Mouse (Mus musculus): ENCODE measurements around the gene Pphln1. TPM values are rescaled to one million over a fixed set of nuclear protein-coding genes. Genes with fewer than 3 reads are reported as not detected.
A peak's percentile ranks its signal among the peaks of the same experiment; 100 is the strongest.

Gene Pphln1
- polyA plus RNA-seq, 1 experiment from 2014 or later, result 11.3 TPM

GRCm38 (mm10) chr15:93502703-93503102 is 104.6 kb downstream of the Pphln1 start:
- DNase-seq (no peak), ATAC-seq (no peak)
- H3K27ac ChIP-seq (ENCODE audit: low read depth), result no peak overlapping the region
- no peak overlapping the region for H3K4me2 ChIP-seq (ENCODE audit: low read depth, low read length)
- no peak overlapping the region for H3K9ac ChIP-seq (replicated peaks)
- no peak overlapping the region for H3K4me3 ChIP-seq (ENCODE audit: low read depth, low read length)
- H3K4me1 ChIP-seq (ENCODE audit: insufficient read depth), result no peaks in the 10 kb centered on the region
- peaks cover 29% of the 10 kb centered on the region for H3K36me3 ChIP-seq (replicated peaks; ENCODE audit: insufficient read depth, low read length)
- TF ChIP-seq CTCF (IDR thresholded peaks at IDR 0.05; ENCODE audit: low read depth), result peak; percentile 31
- no peak for TF ChIP-seq EP300 (IDR thresholded peaks at IDR 0.05; ENCODE audit: low read depth)
- WGBS (ENCODE audit: insufficient replicate concordance), result 90% methylated on average over 9 of the region's 9 CpGs
- no peaks in the 10 kb centered on the region for H3K27me3 ChIP-seq (ENCODE audit: insufficient read depth, low read length)
- H3K9me3 ChIP-seq (ENCODE audit: low read length), result no peaks in the 10 kb centered on the region

- WGBS (ENCODE audit: insufficient replicate concordance), result 95% methylated on average over 35 of the region's 35 CpGs
Measured at GRCm38 (mm10) chr15:93503201-93503745, 105.1 kb downstream of the Pphln1 start.

DNA sequence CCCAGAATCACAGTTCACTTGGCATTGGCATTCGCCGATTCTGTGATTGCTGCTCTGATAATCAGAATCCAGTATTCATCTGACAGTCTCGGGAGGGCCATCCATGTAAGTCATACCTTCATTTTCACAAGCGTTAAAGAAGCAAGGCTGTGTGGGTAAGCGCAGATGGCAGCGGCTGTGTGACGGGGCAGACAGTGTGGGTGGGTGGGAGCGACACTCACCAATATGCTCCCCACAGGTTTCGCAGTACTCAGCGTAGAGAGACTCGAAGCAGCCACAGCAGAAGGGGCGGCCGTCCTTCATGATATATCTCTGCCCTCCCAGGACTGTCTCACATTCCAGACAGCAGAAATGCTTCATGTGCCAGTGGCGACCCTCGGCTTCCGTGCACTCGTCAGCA is 106.7 kb downstream of the Pphln1 start:
- H3K4me3 ChIP-seq (ENCODE audit: low read depth, low read length), result no peak overlapping the region
- H3K9ac ChIP-seq (replicated peaks), result no peak overlapping the region
- H3K4me2 ChIP-seq (ENCODE audit: low read depth, low read length), result no peak overlapping the region
- H3K4me1 ChIP-seq (ENCODE audit: insufficient read depth), result no peaks in the 10 kb centered on the region
- H3K27me3 ChIP-seq (ENCODE audit: insufficient read depth, low read length), result no peaks in the 10 kb centered on the region
- TF ChIP-seq EP300 (IDR thresholded peaks at IDR 0.05; ENCODE audit: low read depth), result no peak
- no peak for TF ChIP-seq CTCF (IDR thresholded peaks at IDR 0.05; ENCODE audit: low read depth)
- H3K36me3 ChIP-seq (replicated peaks; ENCODE audit: insufficient read depth, low read length), result peaks cover 32% of the 10 kb centered on the region
- WGBS (ENCODE audit: insufficient replicate concordance), result 91% methylated on average over 17 of the region's 17 CpGs
- H3K9me3 ChIP-seq (ENCODE audit: low read length), result no peaks in the 10 kb centered on the region
- no peak for DNase-seq
- no peak overlapping the region for H3K27ac ChIP-seq (ENCODE audit: low read depth)
- ATAC-seq, result no peak

More at GRCm38 (mm10) chr15:93503201-93503745, 105.1 kb downstream of the Pphln1 start:
- H3K4me3 ChIP-seq (ENCODE audit: low read depth, low read length), result no peak overlapping the region
- H3K36me3 ChIP-seq (replicated peaks; ENCODE audit: insufficient read depth, low read length), result peaks cover 29% of the 10 kb centered on the region
- no peak overlapping the region for H3K9ac ChIP-seq (replicated peaks)
- no peak overlapping the region for H3K27ac ChIP-seq (ENCODE audit: low read depth)
- no peaks in the 10 kb centered on the region for H3K4me1 ChIP-seq (ENCODE audit: insufficient read depth)
- H3K4me2 ChIP-seq (ENCODE audit: low read depth, low read length), result no peak overlapping the region
- ATAC-seq (no peak), DNase-seq (no peak)
- no peak for TF ChIP-seq EP300 (IDR thresholded peaks at IDR 0.05; ENCODE audit: low read depth)
- TF ChIP-seq CTCF (IDR thresholded peaks at IDR 0.05; ENCODE audit: low read depth), result no peak
- H3K9me3 ChIP-seq (ENCODE audit: low read length), result no peaks in the 10 kb centered on the region
- no peaks in the 10 kb centered on the region for H3K27me3 ChIP-seq (ENCODE audit: insufficient read depth, low read length)

GRCm38 (mm10) chr15:93510690-93511336 is 112.7 kb downstream of the Pphln1 start:
- H3K4me3 ChIP-seq (ENCODE audit: low read depth, low read length), result no peak overlapping the region
- no peaks in the 10 kb centered on the region for H3K9me3 ChIP-seq (ENCODE audit: low read length)
- no peak for ATAC-seq
- no peak for DNase-seq
- H3K9ac ChIP-seq (replicated peaks), result no peak overlapping the region
- 65% methylated on average over 12 of the region's 12 CpGs for WGBS (ENCODE audit: insufficient replicate concordance)
- peaks cover 3% of the 10 kb centered on the region for H3K36me3 ChIP-seq (replicated peaks; ENCODE audit: insufficient read depth, low read length)
- no peaks in the 10 kb centered on the region for H3K27me3 ChIP-seq (ENCODE audit: insufficient read depth, low read length)
- no peak for TF ChIP-seq CTCF (IDR thresholded peaks at IDR 0.05; ENCODE audit: low read depth)
- TF ChIP-seq EP300 (IDR thresholded peaks at IDR 0.05; ENCODE audit: low read depth), result no peak
- H3K27ac ChIP-seq (ENCODE audit: low read depth), result no peak overlapping the region
- H3K4me1 ChIP-seq (ENCODE audit: insufficient read depth), result 0 out of 2 replicates have a peak, but pooled peaks cover 5% of the 10 kb centered on the region
- H3K4me2 ChIP-seq (ENCODE audit: low read depth, low read length), result no peak overlapping the region

DNA sequence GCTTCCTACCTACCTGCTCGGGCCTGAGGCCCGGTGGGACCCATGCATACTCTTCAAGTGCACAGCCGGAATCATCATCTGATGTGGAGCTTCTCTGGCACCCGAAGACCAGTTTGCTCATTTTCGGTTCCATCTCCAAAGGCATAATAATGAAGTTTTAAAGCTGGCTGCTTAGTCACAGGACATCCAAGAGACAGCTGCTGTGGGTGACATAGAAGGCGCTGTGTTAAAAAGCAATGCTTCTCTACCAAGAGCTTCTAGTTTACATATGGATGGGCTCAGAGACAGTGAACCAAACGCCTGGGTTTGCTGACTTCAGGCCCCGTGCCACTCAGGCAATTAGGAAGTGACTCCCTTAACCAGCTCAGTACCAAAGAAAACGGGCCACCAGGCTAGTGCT is 114.3 kb downstream of the Pphln1 start:
- no peak overlapping the region for H3K27ac ChIP-seq (ENCODE audit: low read depth)
- H3K9me3 ChIP-seq (ENCODE audit: low read length), result no peaks in the 10 kb centered on the region
- H3K4me2 ChIP-seq (ENCODE audit: low read depth, low read length), result no peak overlapping the region
- H3K36me3 ChIP-seq (replicated peaks; ENCODE audit: insufficient read depth, low read length), result peaks cover 3% of the 10 kb centered on the region; the same call in 1 of the 2 replicates
- ATAC-seq, result no peak
- DNase-seq, result no peak
- H3K4me1 ChIP-seq (ENCODE audit: insufficient read depth), result peaks cover 7% of the 10 kb centered on the region
- 54% methylated on average over 9 of the region's 9 CpGs for WGBS (ENCODE audit: insufficient replicate concordance)
- TF ChIP-seq EP300 (IDR thresholded peaks at IDR 0.05; ENCODE audit: low read depth) (no peak), CTCF (IDR thresholded peaks at IDR 0.05; ENCODE audit: low read depth) (no peak)
- H3K27me3 ChIP-seq (ENCODE audit: insufficient read depth, low read length), result no peaks in the 10 kb centered on the region
- no peak overlapping the region for H3K9ac ChIP-seq (replicated peaks)
- no peak overlapping the region for H3K4me3 ChIP-seq (ENCODE audit: low read depth, low read length)

- no peaks in the 10 kb centered on the region for H3K9me3 ChIP-seq (ENCODE audit: low read length)
- 0 out of 2 replicates have a peak, but pooled peaks cover 3% of the 10 kb centered on the region for H3K36me3 ChIP-seq (replicated peaks; ENCODE audit: insufficient read depth, low read length)
- peaks cover 15% of the 10 kb centered on the region for H3K4me1 ChIP-seq (ENCODE audit: insufficient read depth)
- TF ChIP-seq CTCF (IDR thresholded peaks at IDR 0.05; ENCODE audit: low read depth) (no peak), EP300 (IDR thresholded peaks at IDR 0.05; ENCODE audit: low read depth) (no peak)
- H3K9ac ChIP-seq (replicated peaks), result no peak overlapping the region
- H3K27me3 ChIP-seq (ENCODE audit: insufficient read depth, low read length), result no peaks in the 10 kb centered on the region
- ATAC-seq (no peak), DNase-seq (no peak)
- 9% methylated on average over 10 of the region's 10 CpGs for WGBS (ENCODE audit: insufficient replicate concordance)
- peak overlapping the region; percentile 29 for H3K4me3 ChIP-seq (ENCODE audit: low read depth, low read length)
- no peak overlapping the region for H3K27ac ChIP-seq (ENCODE audit: low read depth)
- H3K4me2 ChIP-seq (ENCODE audit: low read depth, low read length), result peak overlapping the region; percentile 59
Measured at GRCm38 (mm10) chr15:93513939-93514341, 115.8 kb downstream of the Pphln1 start.
